Mouse (Mus musculus): ENCODE data around the gene Syk. TPM values are rescaled to one million over a fixed set of nuclear protein-coding genes. Genes with fewer than 3 reads are reported as not detected.

The Syk gene
- polyA plus RNA-seq, 1 experiment from 2014 or later: 6.7 TPM

DNA sequence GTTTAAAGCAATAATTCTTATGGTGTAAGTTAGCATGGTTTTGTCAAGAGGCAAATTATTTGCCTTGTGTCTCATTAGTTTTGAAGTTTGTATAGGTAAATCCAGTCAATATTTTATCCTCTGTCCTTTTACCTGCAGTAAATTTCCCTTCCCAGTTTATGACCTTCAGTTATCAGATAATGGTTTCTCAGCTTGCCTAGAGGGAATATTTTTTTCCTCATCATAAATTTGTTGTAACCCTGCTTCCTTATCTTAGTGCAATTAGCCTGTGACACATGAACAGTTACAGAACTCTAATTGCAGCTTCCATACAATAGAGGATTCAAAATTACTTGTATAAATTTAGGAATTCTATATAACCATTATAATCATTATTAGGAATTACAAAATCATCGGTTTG lies 25.0 kb downstream of the Syk start:
- H3K4me1 ChIP-seq: peaks cover 12% of the 10 kb centered on the region
- no peak overlapping the region for H3K27ac ChIP-seq
- H3K9me3 ChIP-seq: no peaks in the 10 kb centered on the region
- no peak overlapping the region for H3K4me3 ChIP-seq
- peaks cover 13% of the 10 kb centered on the region; the same call in 1 of the 2 replicates for H3K36me3 ChIP-seq
- no peaks in the 10 kb centered on the region for H3K27me3 ChIP-seq (ENCODE audit: insufficient read depth, poor library complexity, severe bottlenecking)
- WGBS: 85% methylated on average over 1 of the region's 1 CpGs
- DNase-seq (ENCODE audit: low spot score): no peak

- no peak overlapping the region for H3K27ac ChIP-seq
- no peaks in the 10 kb centered on the region for H3K9me3 ChIP-seq
- H3K27me3 ChIP-seq (ENCODE audit: insufficient read depth, poor library complexity, severe bottlenecking): no peaks in the 10 kb centered on the region
- WGBS: 84% methylated on average over 7 of the region's 7 CpGs
- no peaks in the 10 kb centered on the region for H3K4me1 ChIP-seq
- H3K36me3 ChIP-seq: peaks cover 20% of the 10 kb centered on the region; the same call in 1 of the 2 replicates
- DNase-seq (ENCODE audit: low spot score): no peak
- H3K4me3 ChIP-seq: no peak overlapping the region
Measured at GRCm38 (mm10) chr13:52610463-52610862, 27.5 kb downstream of the Syk start.

- 71% methylated on average over 3 of the region's 3 CpGs for WGBS
- DNase-seq (ENCODE audit: low spot score): no peak
- H3K27ac ChIP-seq: no peak overlapping the region
Measured at GRCm38 (mm10) chr13:52613266-52613665, 30.3 kb downstream of the Syk start.

GRCm38 (mm10) chr13:52615085-52615484 lies 32.1 kb downstream of the Syk start:
- DNase-seq (ENCODE audit: low spot score): no peak
- WGBS: 79% methylated on average over 4 of the region's 4 CpGs
- Histone ChIP-seq H3K27ac (no peak overlapping the region), H3K9me3 (no peaks in the 10 kb centered on the region), H3K36me3 (peaks cover 20% of the 10 kb centered on the region; the same call in 1 of the 2 replicates), H3K27me3 (ENCODE audit: insufficient read depth, poor library complexity, severe bottlenecking) (no peaks in the 10 kb centered on the region), H3K4me3 (no peak overlapping the region), H3K4me1 (0 out of 2 replicates have a peak, but pooled peaks cover 5% of the 10 kb centered on the region)

More at GRCm38 (mm10) chr13:52613266-52613665, 30.3 kb downstream of the Syk start:
- H3K36me3 ChIP-seq: peaks cover 20% of the 10 kb centered on the region; the same call in 1 of the 2 replicates
- no peak overlapping the region for H3K4me3 ChIP-seq
- no peaks in the 10 kb centered on the region for H3K9me3 ChIP-seq
- no peaks in the 10 kb centered on the region for H3K27me3 ChIP-seq (ENCODE audit: insufficient read depth, poor library complexity, severe bottlenecking)
- 0 out of 2 replicates have a peak, but pooled peaks cover 5% of the 10 kb centered on the region for H3K4me1 ChIP-seq

- Histone ChIP-seq H3K9me3 (no peaks in the 10 kb centered on the region), H3K27me3 (ENCODE audit: insufficient read depth, poor library complexity, severe bottlenecking) (no peaks in the 10 kb centered on the region), H3K4me3 (no peak overlapping the region), H3K27ac (no peak overlapping the region), H3K4me1 (0 out of 2 replicates have a peak, but pooled peaks cover 5% of the 10 kb centered on the region), H3K36me3 (peaks cover 15% of the 10 kb centered on the region; the same call in 1 of the 2 replicates)
- 62% methylated on average over 11 of the region's 11 CpGs for WGBS
- peak; percentile 80 for DNase-seq (ENCODE audit: low spot score)
Measured at GRCm38 (mm10) chr13:52617096-52617714, 34.2 kb downstream of the Syk start.

DNA sequence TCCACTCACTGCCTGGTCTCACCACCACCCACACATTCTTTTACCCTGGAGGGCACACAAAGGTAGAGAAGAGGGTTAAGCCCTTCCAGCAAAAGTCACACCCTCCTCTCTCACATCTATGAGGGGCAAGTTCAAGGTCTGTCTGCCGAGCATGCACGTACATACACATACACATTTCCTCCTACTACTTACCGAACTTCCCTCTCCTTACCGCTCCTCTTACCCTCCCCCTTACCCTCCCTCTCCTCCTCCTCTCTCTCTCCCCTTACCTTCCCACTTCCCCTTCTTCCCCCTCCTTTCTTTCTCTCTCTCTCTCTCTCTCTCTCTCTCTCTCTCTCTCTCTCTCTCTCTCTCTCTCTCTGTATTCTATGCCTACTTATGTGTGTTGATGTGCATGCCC lies 35.6 kb downstream of the Syk start:
- WGBS: 82% methylated on average over 4 of the region's 4 CpGs
- Histone ChIP-seq H3K4me1 (peaks cover 7% of the 10 kb centered on the region; the same call in 1 of the 2 replicates), H3K36me3 (peaks cover 3% of the 10 kb centered on the region; the same call in 1 of the 2 replicates), H3K27ac (no peak overlapping the region), H3K27me3 (ENCODE audit: insufficient read depth, poor library complexity, severe bottlenecking) (no peaks in the 10 kb centered on the region), H3K4me3 (no peak overlapping the region), H3K9me3 (no peaks in the 10 kb centered on the region)
- DNase-seq (ENCODE audit: low spot score): no peak

- Histone ChIP-seq H3K36me3 (no peaks in the 10 kb centered on the region; the same call in 1 of the 2 replicates), H3K9me3 (no peaks in the 10 kb centered on the region), H3K4me1 (peaks cover 12% of the 10 kb centered on the region; the same call in 1 of the 2 replicates), H3K27ac (no peak overlapping the region), H3K4me3 (no peak overlapping the region), H3K27me3 (ENCODE audit: insufficient read depth, poor library complexity, severe bottlenecking) (no peaks in the 10 kb centered on the region)
- WGBS: 81% methylated on average over 5 of the region's 5 CpGs
- no peak for DNase-seq (ENCODE audit: low spot score)
Measured at GRCm38 (mm10) chr13:52619482-52619881, 36.5 kb downstream of the Syk start.

DNA sequence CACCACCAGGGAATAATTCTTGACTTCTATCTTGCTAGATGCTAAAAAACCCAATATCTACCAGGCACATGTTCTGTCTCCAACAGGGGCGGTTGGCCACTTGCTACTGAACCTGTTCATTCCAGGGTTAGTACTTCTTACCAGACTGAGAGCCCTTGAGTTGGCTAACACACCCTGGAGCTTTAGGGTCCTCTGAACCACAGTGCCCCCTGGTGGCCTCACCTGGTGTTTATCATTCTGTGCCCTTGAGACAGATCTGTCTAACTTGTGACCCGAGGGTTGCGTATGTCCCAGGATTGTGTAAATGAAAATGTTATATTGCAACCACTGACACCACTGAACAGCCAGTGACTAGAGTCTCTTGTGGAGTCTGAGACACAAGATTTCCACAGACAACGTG lies 41.1 kb downstream of the Syk start:
- Histone ChIP-seq H3K27me3 (ENCODE audit: insufficient read depth, poor library complexity, severe bottlenecking) (no peaks in the 10 kb centered on the region), H3K27ac (no peak overlapping the region), H3K9me3 (no peaks in the 10 kb centered on the region), H3K36me3 (peaks cover 6% of the 10 kb centered on the region; the same call in 1 of the 2 replicates), H3K4me3 (no peak overlapping the region), H3K4me1 (peaks cover 18% of the 10 kb centered on the region)
- DNase-seq (ENCODE audit: low spot score): no peak
- WGBS: 55% methylated on average over 4 of the region's 4 CpGs

GRCm38 (mm10) chr13:52628602-52629001 lies 45.6 kb downstream of the Syk start:
- no peaks in the 10 kb centered on the region for H3K27me3 ChIP-seq (ENCODE audit: insufficient read depth, poor library complexity, severe bottlenecking)
- no peak overlapping the region for H3K27ac ChIP-seq
- 33% methylated on average over 9 of the region's 9 CpGs for WGBS
- no peak overlapping the region for H3K4me3 ChIP-seq
- peaks cover 21% of the 10 kb centered on the region for H3K4me1 ChIP-seq
- peaks cover 6% of the 10 kb centered on the region; the same call in 1 of the 2 replicates for H3K36me3 ChIP-seq
- H3K9me3 ChIP-seq: no peaks in the 10 kb centered on the region
- peak; percentile 83 for DNase-seq (ENCODE audit: low spot score)

DNA sequence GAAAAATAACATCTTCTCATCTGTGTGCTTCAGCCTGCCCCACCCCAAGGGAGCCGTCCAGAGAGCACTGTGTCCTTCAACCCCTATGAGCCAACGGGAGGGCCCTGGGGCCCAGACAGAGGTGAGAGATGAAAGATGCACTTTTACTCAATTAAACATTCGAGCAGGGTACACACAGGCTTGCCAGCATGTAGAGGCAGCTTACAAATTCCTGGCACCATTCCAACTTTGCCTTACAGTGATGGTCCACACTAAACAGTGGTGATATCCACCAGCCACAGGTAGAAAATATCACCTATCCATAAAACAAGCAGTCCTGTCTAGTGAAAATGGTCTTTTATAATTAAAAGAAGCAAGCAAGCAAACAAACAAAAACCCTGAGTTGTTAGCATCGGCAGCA lies 48.7 kb downstream of the Syk start:
- no peaks in the 10 kb centered on the region for H3K9me3 ChIP-seq
- H3K4me3 ChIP-seq: no peak overlapping the region
- H3K4me1 ChIP-seq: peaks cover 13% of the 10 kb centered on the region
- no peaks in the 10 kb centered on the region for H3K27me3 ChIP-seq (ENCODE audit: insufficient read depth, poor library complexity, severe bottlenecking)
- DNase-seq (ENCODE audit: low spot score): no peak
- peaks cover 8% of the 10 kb centered on the region; the same call in 1 of the 2 replicates for H3K36me3 ChIP-seq
- H3K27ac ChIP-seq: no peak overlapping the region
- WGBS: 66% methylated on average over 4 of the region's 4 CpGs

- DNase-seq (ENCODE audit: low spot score): no peak
- Histone ChIP-seq H3K9me3 (no peaks in the 10 kb centered on the region), H3K4me1 (peaks cover 4% of the 10 kb centered on the region; the same call in 1 of the 2 replicates), H3K27ac (no peak overlapping the region), H3K4me3 (no peak overlapping the region), H3K36me3 (peaks cover 11% of the 10 kb centered on the region; the same call in 1 of the 2 replicates), H3K27me3 (ENCODE audit: insufficient read depth, poor library complexity, severe bottlenecking) (no peaks in the 10 kb centered on the region)
- WGBS: 93% methylated on average over 3 of the region's 3 CpGs
Measured at GRCm38 (mm10) chr13:52635484-52635883, 52.5 kb downstream of the Syk start.

GRCm38 (mm10) chr13:52636176-52636748 lies 53.3 kb downstream of the Syk start:
- no peak overlapping the region for H3K4me3 ChIP-seq
- 87% methylated on average over 10 of the region's 10 CpGs for WGBS
- H3K9me3 ChIP-seq: no peaks in the 10 kb centered on the region
- H3K27ac ChIP-seq: no peak overlapping the region
- no peak for DNase-seq (ENCODE audit: low spot score)
- H3K36me3 ChIP-seq: peaks cover 14% of the 10 kb centered on the region; the same call in 1 of the 2 replicates
- peaks cover 3% of the 10 kb centered on the region; the same call in 1 of the 2 replicates for H3K4me1 ChIP-seq
- H3K27me3 ChIP-seq (ENCODE audit: insufficient read depth, poor library complexity, severe bottlenecking): no peaks in the 10 kb centered on the region

- H3K4me1 ChIP-seq: peaks cover 8% of the 10 kb centered on the region
- WGBS: 78% methylated on average over 3 of the region's 3 CpGs
- peaks cover 9% of the 10 kb centered on the region; the same call in 1 of the 2 replicates for H3K36me3 ChIP-seq
- DNase-seq (ENCODE audit: low spot score): no peak
- no peak overlapping the region for H3K4me3 ChIP-seq
- no peak overlapping the region for H3K27ac ChIP-seq
- H3K9me3 ChIP-seq: no peaks in the 10 kb centered on the region
- no peaks in the 10 kb centered on the region for H3K27me3 ChIP-seq (ENCODE audit: insufficient read depth, poor library complexity, severe bottlenecking)
Measured at GRCm38 (mm10) chr13:52646566-52646965, 63.6 kb downstream of the Syk start.
